Mouse (Mus musculus) cerebellum, adult 2 months (tissue): ENCODE data around the gene Nckap5.

Experiments used
- CTCF ChIP-seq: fragments of 200-500 bp; IDR thresholded peaks from 2 replicates; pipeline ENCODE4 v1.5.1; 2011; ENCODE audit warnings: low read depth, mild to moderate bottlenecking, control low read depth, low read length, moderate library complexity, borderline replicate concordance; ENCODE audit not compliant: insufficient read depth
- POLR2A ChIP-seq: fragments of 200-500 bp; IDR thresholded peaks from 2 replicates; pipeline ENCODE4 v1.6.1; 2011; ENCODE audit warnings: low read length, control low read depth, borderline replicate concordance; ENCODE audit not compliant: insufficient read depth

DNA sequence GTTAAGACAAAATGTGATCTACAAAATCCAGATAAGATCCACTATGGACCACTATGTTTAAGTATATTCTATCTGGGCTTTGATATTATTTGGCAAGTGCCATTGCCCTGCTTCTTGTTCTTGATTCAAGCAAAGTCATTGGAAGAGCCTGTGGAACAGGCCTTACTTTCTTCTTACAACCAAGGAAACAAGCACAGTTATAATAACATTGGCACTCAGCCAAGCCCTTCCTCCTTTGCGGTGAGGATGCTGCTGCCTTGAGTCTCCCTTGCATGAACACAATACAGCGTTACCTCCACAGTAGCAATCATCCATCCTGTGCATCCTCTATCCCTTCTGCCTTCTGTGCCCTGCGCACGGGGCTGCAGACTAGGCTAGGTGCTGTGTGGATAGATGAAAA, 823.0 kb downstream of the Nckap5 start:
- no peak for TF ChIP-seq CTCF
- TF ChIP-seq POLR2A = no peak
